In genomic region chr11:44612681-44613410, GRCm38 (mm10) we compare ENCODE assay signal across 9 mouse cellular contexts. TPM values are rescaled to one million over a fixed set of nuclear protein-coding genes. Genes with fewer than 3 reads are reported as not detected.
A peak's percentile ranks its signal among the peaks of the same experiment; 100 is the strongest.
DNase-seq lines count a peak whose midpoint lies in the region; ATAC-seq and TF ChIP-seq lines count a peak whose summit lies in the region.
"Had no signal": no experiment of that assay in that cellular context is flagged by ENCODE, and none has a peak within 500 bp of the region (broad histone marks: within the 10 kb centered on the region; RNA-seq: fewer than 3 reads in every experiment).

No protein-coding gene starts in this region.

- no peaks in the 10 kb centered on the region for H3K36me3 ChIP-seq in embryonic facial prominence, embryonic 15.5 days
- H3K36me3 ChIP-seq in hindbrain, embryonic 13.5 days, result no peaks in the 10 kb centered on the region
- H3K36me3 ChIP-seq in liver, embryonic 12.5 days, result no peaks in the 10 kb centered on the region
- H3K36me3 ChIP-seq in small intestine, adult 2 months (ENCODE audit: control insufficient read depth, insufficient read depth, low read length), result no peaks in the 10 kb centered on the region

- H3K9me3 ChIP-seq in embryonic facial prominence, embryonic 15.5 days (replicated peaks), result no peaks in the 10 kb centered on the region
- H3K9me3 ChIP-seq in hindbrain, embryonic 13.5 days, result no peaks in the 10 kb centered on the region
- H3K9me3 ChIP-seq in liver, embryonic 12.5 days (replicated peaks), result no peaks in the 10 kb centered on the region

- H3K4me2 ChIP-seq in embryonic facial prominence, embryonic 15.5 days (replicated peaks), result peak overlapping the region; percentile 56
- H3K4me2 ChIP-seq in hindbrain, embryonic 13.5 days, result peak overlapping the region; percentile 92
- peak overlapping the region; percentile 54 for H3K4me2 ChIP-seq in liver, embryonic 12.5 days

- H3K4me3 ChIP-seq in layer of hippocampus, adult 2 months, result peak overlapping the region; percentile 8
- peak overlapping the region; percentile 32 for H3K4me3 ChIP-seq in embryonic facial prominence, embryonic 15.5 days (replicated peaks)
- H3K4me3 ChIP-seq in hindbrain, embryonic 13.5 days, result peak overlapping the region; percentile 36
- H3K4me3 ChIP-seq in liver, embryonic 12.5 days, result peak overlapping the region; percentile 10
- peak overlapping the region; percentile 52 for H3K4me3 ChIP-seq in small intestine, adult 2 months (ENCODE audit: low read depth, low read length)

- H3K27ac ChIP-seq in layer of hippocampus, adult 2 months, result no peak overlapping the region
- H3K27ac ChIP-seq in embryonic facial prominence, embryonic 15.5 days (replicated peaks), result no peak overlapping the region
- no peak overlapping the region for H3K27ac ChIP-seq in hindbrain, embryonic 13.5 days
- no peak overlapping the region for H3K27ac ChIP-seq in liver, embryonic 12.5 days
- H3K27ac ChIP-seq in small intestine, adult 2 months (ENCODE audit: insufficient read depth, low read depth, low read length), result peak overlapping the region; percentile 27; the same call in 1 of the 2 replicates

- H3K27me3 ChIP-seq in embryonic facial prominence, embryonic 15.5 days, result peaks cover 60% of the 10 kb centered on the region
- H3K27me3 ChIP-seq in hindbrain, embryonic 13.5 days, result peaks cover 34% of the 10 kb centered on the region
- H3K27me3 ChIP-seq in liver, embryonic 12.5 days (replicated peaks), result peaks cover 85% of the 10 kb centered on the region
- peaks cover 39% of the 10 kb centered on the region for H3K27me3 ChIP-seq in small intestine, adult 2 months (ENCODE audit: control insufficient read depth, insufficient read depth, low read length)

- WGBS in embryonic facial prominence, embryonic 15.5 days, result 5% methylated on average over 38 of the region's 38 CpGs
- WGBS in hindbrain, embryonic 13.5 days, result 1% methylated on average over 38 of the region's 38 CpGs
- WGBS in liver, embryonic 12.5 days (ENCODE audit: insufficient replicate concordance), result 2% methylated on average over 38 of the region's 38 CpGs
- WGBS in small intestine, adult 2 months, result 5% methylated on average over 38 of the region's 38 CpGs

- H3K9ac ChIP-seq in embryonic facial prominence, embryonic 15.5 days, result peak overlapping the region; percentile 12; the same call in 1 of the 2 replicates
- H3K9ac ChIP-seq in hindbrain, embryonic 13.5 days, result peak overlapping the region; percentile 72
- no peak overlapping the region for H3K9ac ChIP-seq in liver, embryonic 12.5 days

- H3K4me1 ChIP-seq in embryonic facial prominence, embryonic 15.5 days, result peaks cover 39% of the 10 kb centered on the region
- peaks cover 41% of the 10 kb centered on the region for H3K4me1 ChIP-seq in hindbrain, embryonic 13.5 days (replicated peaks)
- H3K4me1 ChIP-seq in liver, embryonic 12.5 days, result peaks cover 23% of the 10 kb centered on the region
- H3K4me1 ChIP-seq in small intestine, adult 2 months (ENCODE audit: control insufficient read depth, insufficient read depth, insufficient read length, low read length), result no peaks in the 10 kb centered on the region

- no peak for TF ChIP-seq POLR2A in small intestine, adult 2 months (IDR thresholded peaks at IDR 0.05; ENCODE audit: low read depth, low read length)

- no peak for TF ChIP-seq CTCF in layer of hippocampus, adult 2 months (conservative IDR thresholded peaks at IDR 0.05)
- no peak for TF ChIP-seq CTCF in small intestine, adult 2 months (IDR thresholded peaks at IDR 0.05; ENCODE audit: extremely low read depth, insufficient read length, insufficient replicate concordance, low read depth, low read length)

- DNase-seq in layer of hippocampus, adult 2 months (ENCODE audit: low spot score in 2 of 2), result no peak
- DNase-seq in layer of hippocampus, adult 18-20 months (ENCODE audit: low spot score in 2 of 2), result no peak
- no peak for DNase-seq in frontal cortex, postnatal 10 days (ENCODE audit: low spot score in 2 of 2)
- no peak for DNase-seq in thymus, postnatal 14 days

- no peak for ATAC-seq in embryonic facial prominence, embryonic 15.5 days (ENCODE audit: insufficient number of reproducible peaks, low FRiP score, low TSS enrichment, low read depth)
- ATAC-seq in hindbrain, embryonic 13.5 days (ENCODE audit: low FRiP score), result no peak
- no peak for ATAC-seq in liver, embryonic 12.5 days

RNA-seq across cellular contexts. Expression of gene Ebf1, which starts 4.3 kb away (rescaled TPM):
- 1 to 10 TPM; 2.3 to 3.4 TPM for total RNA-seq in layer of hippocampus, adult 2 months (2021)
- 1 to 10 TPM; 2.7 TPM for total RNA-seq in layer of hippocampus, adult 18-20 months (2021)
- polyA plus RNA-seq in embryonic facial prominence, embryonic 15.5 days (2015; fragmentation: Nextera tagmentation; extraction: Ambion mirVana), result 62.3 and 65.7 TPM in 2 replicates
- polyA plus RNA-seq in hindbrain, embryonic 13.5 days (2015; fragmentation: Nextera tagmentation; extraction: Ambion mirVana), result 135 and 159 TPM in 2 replicates
- 0.26 and 0.41 TPM in 2 replicates for polyA plus RNA-seq in liver, embryonic 12.5 days (2016; fragmentation: Nextera tagmentation; extraction: Ambion mirVana)
- 1.5 and 2.5 TPM in 2 replicates for polyA plus RNA-seq in small intestine, adult 2 months (2012; rRNA removed)
- total RNA-seq: MEL had no signal

Comparison
In these comparisons a context has a peak if more than half of its experiments do, and no peak if none do; other contexts are left out.
1. RNA of gene Ebf1, which starts 4.3 kb away (polyA plus RNA-seq): 135 to 159 TPM in hindbrain, embryonic 13.5 days and 62.3 to 65.7 TPM in embryonic facial prominence, embryonic 15.5 days; 1.5 to 2.5 TPM in small intestine, adult 2 months and 0.26 to 0.41 TPM in liver, embryonic 12.5 days; every median in the first group is over 10 times any median in the second.
2. Peak in every context shown above with its lines, with median percentiles within 50 percentile points of each other: H3K4me3 ChIP-seq and H3K4me2 ChIP-seq.